Mouse (Mus musculus) spleen, adult 2 months (tissue): Measurements from ENCODE around the gene Hmgcll1.

Source experiments
- CTCF ChIP-seq: fragments of 200-500 bp; IDR thresholded peaks from 2 replicates; pipeline ENCODE4 v1.5.1; 2011; ENCODE audit warnings: mild to moderate bottlenecking, inconsistent platforms; ENCODE audit not compliant: insufficient read depth, insufficient read length, insufficient replicate concordance; ENCODE audit errors: extremely low read depth
- POLR2A ChIP-seq: fragments of 200-500 bp; IDR thresholded peaks from 2 replicates; pipeline ENCODE4 v1.6.1; 2011; ENCODE audit warnings: low read depth, low read length, inconsistent platforms

GRCm38 (mm10) chr9:76003066-76003465 lies 11.6 kb upstream of the Hmgcll1 start:
- TF ChIP-seq CTCF: no peak
- no peak for TF ChIP-seq POLR2A
